Mouse (Mus musculus): ENCODE data around the gene Xndc1.
A peak's percentile ranks its signal among the peaks of the same experiment; 100 is the strongest.

Xndc1 gene

DNA sequence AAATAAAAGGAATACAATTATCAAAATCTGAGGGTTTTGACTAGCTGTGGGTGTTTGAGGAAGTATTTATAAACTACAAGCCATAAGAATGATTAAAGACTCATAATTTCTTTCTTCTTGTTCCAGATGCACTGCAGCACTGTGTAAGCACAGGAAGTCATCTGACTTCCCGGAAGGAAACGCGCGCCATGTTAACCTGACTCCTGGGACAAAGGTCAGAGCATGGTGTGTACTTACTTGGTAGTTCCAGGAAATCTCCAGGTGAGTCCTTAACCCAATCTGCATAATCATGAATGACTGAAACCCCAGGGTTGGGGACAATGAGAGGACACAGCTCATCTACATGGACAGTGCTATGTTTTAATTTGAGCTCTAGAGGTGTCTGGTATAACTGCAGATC, 67.1 kb downstream of the Xndc1 start:
- Histone ChIP-seq H3K4me1 (replicated peaks; ENCODE audit: low read depth, low read length) (peaks cover 16% of the 10 kb centered on the region), H3K36me3 (ENCODE audit: insufficient read depth, low read length) (peaks cover 92% of the 10 kb centered on the region), H3K9me3 (ENCODE audit: low read length) (no peaks in the 10 kb centered on the region), H3K27me3 (ENCODE audit: insufficient read depth, low read length) (no peaks in the 10 kb centered on the region), H3K4me3 (replicated peaks; ENCODE audit: low read length) (no peak overlapping the region)
- TF ChIP-seq NANOG (IDR thresholded peaks at IDR 0.05; ENCODE audit: borderline replicate concordance, low read length) (0 out of 2 replicates have a peak, but pooled peaks have one; percentile 5), POU5F1 (IDR thresholded peaks at IDR 0.05; ENCODE audit: borderline replicate concordance, low read length) (no peak), CTCF (conservative IDR thresholded peaks at IDR 0.05; ENCODE audit: low read length) (no peak)

All from E14TG2a.4 (cell line).